Mouse (Mus musculus): ENCODE results near the gene 4833423E24Rik.

The 4833423E24Rik gene

DNA sequence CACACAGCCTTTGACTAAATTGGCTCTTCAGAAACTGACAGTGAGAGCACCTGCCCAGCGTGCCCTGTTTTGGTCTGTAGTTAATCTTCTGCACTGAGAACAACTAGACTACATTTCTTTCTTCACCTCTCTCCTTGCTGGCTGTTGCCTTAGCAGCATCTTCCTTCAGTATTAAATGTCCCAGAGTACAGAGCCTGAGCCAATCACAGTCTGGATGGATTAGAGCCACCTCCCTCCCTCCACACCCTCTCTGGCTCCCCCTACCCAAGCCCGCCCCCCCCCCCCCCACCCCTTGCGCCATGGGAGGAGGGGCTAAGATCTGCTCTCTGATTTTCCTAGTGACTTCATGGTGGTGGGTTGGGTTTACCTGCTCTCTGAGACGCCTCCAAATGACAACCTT is at the start of gene 4833423E24Rik:
4833423E24Rik (minus strand) TSS at position 146 of the 400 bp plus-strand sequence.
- no peak for DNase-seq (ENCODE audit: low read depth, low spot score)

GRCm38 (mm10) chr2:85561187-85561586 is 42.4 kb upstream of the 4833423E24Rik start:
- DNase-seq (ENCODE audit: low read depth, low spot score), result peak; percentile 70

GRCm38 (mm10) chr2:85560226-85560625 is 41.4 kb upstream of the 4833423E24Rik start:
- DNase-seq (ENCODE audit: low read depth, low spot score), result no peak

DNA sequence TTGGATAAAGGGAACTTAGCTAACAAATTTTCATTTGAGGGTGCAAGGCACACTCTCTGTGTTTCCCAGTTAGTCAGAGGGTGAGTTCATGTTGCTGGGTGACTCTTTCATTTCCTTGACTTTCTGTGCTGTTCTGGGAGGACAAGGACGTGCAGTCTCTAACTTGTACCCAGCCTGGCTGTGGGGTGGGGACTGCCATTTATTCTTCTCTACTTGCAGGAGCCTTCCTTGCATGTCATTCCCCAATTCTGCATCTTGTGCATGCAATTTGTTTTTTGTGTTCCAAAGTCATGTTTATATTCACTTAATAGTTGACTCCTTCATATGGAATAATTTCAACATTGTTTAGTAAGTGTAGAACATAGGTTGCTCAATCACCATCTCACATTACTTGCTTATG is 36.0 kb upstream of the 4833423E24Rik start:
- DNase-seq (ENCODE audit: low read depth, low spot score), result no peak

- no peak for DNase-seq (ENCODE audit: low read depth, low spot score)
Measured at GRCm38 (mm10) chr2:85533934-85534333, 15.1 kb upstream of the 4833423E24Rik start.

DNA sequence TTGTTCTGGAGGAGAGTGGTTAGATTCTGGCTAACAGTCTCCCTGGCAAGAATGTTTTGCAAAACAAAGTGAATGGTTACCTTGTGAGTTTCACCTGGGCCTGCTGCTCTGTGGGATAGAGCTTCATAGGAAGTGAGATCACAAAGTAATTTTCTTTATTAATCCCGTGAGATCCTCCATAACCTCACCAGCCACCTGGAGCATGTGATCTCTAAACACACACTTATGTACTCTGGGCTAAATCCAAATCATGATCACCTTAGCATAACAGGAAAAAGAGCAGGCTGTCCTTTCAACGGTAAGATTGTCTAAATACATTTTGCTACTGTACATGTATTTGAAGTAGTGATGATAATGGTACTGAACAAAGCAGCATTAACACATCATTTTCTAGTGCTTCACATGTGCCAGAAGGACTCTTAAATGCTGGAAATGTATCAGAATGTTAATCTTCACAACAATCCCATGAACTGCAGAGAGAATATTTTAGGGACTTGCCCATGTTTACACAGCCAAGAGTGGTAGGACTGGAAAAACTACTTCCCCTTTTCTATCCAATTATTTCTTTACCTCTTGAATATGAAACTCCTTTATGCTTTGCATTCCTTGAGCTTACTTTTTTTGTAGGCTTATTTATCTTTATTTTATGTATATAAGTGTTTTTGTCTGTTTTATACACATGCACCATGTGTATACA is 13.4 kb upstream of the 4833423E24Rik start:
- DNase-seq (ENCODE audit: low read depth, low spot score), result no peak

DNA sequence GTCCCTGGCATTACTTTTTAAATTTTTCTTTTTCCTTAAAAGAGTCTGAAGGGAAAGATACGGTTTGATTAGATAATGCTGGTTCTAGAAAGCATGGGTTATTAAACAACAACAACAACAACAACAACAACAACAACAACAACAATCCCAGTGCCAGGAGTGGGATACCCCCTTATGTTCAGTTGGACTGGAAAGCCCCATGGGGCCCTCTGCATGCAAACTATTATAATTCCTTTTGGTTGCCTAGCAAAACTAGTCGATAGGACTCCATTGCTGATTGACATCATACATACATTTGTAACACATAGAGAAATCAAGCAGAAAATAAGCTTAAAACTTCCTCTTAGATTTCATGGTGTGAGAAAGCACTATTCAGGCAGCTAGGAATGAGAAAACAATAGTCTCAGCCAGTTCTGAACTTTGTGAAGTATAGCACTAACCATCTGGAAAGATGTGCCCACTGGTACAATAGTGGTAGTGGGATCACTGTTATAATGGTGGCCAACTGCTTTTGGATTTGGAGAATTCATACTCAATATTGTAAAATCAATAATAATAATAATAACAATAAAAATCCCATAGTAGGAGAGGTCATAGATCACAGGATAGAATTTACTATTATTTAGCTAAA is 4.2 kb upstream of the 4833423E24Rik start:
- no peak for DNase-seq (ENCODE audit: low read depth, low spot score)

DNA sequence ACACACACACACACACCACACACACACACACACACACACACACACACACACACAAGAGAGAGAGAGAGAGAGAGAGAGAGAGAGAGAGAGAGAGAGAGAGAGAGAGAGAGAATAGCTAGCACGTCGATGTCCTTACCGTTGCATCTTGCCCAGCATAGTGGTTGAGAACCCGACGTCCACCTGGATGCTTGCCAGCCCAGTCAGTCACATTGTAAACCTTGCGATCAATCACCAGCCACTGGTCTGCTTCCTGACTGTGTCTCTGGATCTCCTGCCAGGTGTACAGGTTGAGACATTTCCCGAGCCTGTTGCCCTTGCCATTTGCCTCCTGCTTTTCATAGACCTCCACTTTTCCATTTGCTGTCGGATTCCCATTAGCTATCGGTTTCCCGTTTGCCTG is 532 bp downstream of the 4833423E24Rik start:
- DNase-seq (ENCODE audit: low read depth, low spot score), result no peak

DNA sequence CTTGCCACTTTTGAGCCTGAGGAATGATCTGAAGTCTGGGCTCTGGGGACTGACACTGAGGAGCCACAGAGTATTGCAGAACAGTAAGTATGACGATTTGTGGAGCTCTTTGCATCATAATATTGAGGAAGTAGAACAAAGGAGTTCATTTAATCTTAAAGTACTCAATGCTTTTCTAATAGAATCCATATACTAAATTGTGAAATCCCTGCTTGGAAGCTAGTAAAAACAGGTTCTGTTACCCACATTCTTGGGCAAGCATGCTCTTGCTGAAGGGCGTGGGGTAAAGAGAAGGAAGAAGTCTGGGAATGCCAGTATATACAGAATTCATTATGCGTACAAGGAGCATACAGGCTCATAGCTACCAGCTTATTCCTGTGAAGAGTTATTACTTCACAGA is 8.4 kb downstream of the 4833423E24Rik start:
- DNase-seq (ENCODE audit: low read depth, low spot score), result no peak

GRCm38 (mm10) chr2:85490396-85490795 is 28.4 kb downstream of the 4833423E24Rik start:
- DNase-seq (ENCODE audit: low read depth, low spot score), result no peak

- DNase-seq (ENCODE audit: low read depth, low spot score), result no peak
Measured at GRCm38 (mm10) chr2:85466801-85467325, 52.0 kb downstream of the 4833423E24Rik start.

- DNase-seq (ENCODE audit: low read depth, low spot score), result no peak
Measured at GRCm38 (mm10) chr2:85443539-85443938, 75.3 kb downstream of the 4833423E24Rik start, which contains the start of gene Olfr995. TSS of gene Olfr995 (minus strand) at chr2:85443639.

- no peak for DNase-seq (ENCODE audit: low read depth, low spot score)
Measured at GRCm38 (mm10) chr2:85442546-85442945, 76.3 kb downstream of the 4833423E24Rik start.

GRCm38 (mm10) chr2:85436351-85436750 is 82.5 kb downstream of the 4833423E24Rik start, which contains the start of gene Olfr994:
TSS of gene Olfr994 (minus strand) at chr2:85436451.
- DNase-seq (ENCODE audit: low read depth, low spot score), result no peak

All from 3T3-L1 (cell line).